Mouse (Mus musculus): Measurements from ENCODE around the gene Ssmem1. TPM values are rescaled to one million over a fixed set of nuclear protein-coding genes. Genes with fewer than 3 reads are reported as not detected.

The Ssmem1 gene
- polyA plus RNA-seq, 1 experiment, result 0.09 TPM

GRCm38 (mm10) chr6:30553381-30554010 is 43.8 kb downstream of the Ssmem1 start:
- no peak for TF ChIP-seq POLR2A (IDR thresholded peaks at IDR 0.05; ENCODE audit: low read depth, low read length)
- no peak for TF ChIP-seq CTCF (conservative IDR thresholded peaks at IDR 0.05; ENCODE audit: insufficient read depth, insufficient read length, low read depth, low read length)
- Histone ChIP-seq H3K4me1 (ENCODE audit: control insufficient read depth, insufficient read depth, low read length) (no peaks in the 10 kb centered on the region), H3K27me3 (replicated peaks; ENCODE audit: control insufficient read depth, insufficient read depth, low read length) (no peaks in the 10 kb centered on the region), H3K36me3 (ENCODE audit: control insufficient read depth, insufficient read depth, low read length) (no peaks in the 10 kb centered on the region), H3K27ac (ENCODE audit: insufficient read depth, low read depth, low read length) (no peak overlapping the region), H3K4me3 (ENCODE audit: insufficient read depth, low read depth, low read length) (no peak overlapping the region)
- DNase-seq, result no peak
- 84% methylated on average over 7 of the region's 7 CpGs for WGBS

GRCm38 (mm10) chr6:30554092-30554491 is 44.4 kb downstream of the Ssmem1 start:
- no peak for DNase-seq
- 79% methylated on average over 5 of the region's 5 CpGs for WGBS
- TF ChIP-seq CTCF (conservative IDR thresholded peaks at IDR 0.05; ENCODE audit: insufficient read depth, insufficient read length, low read depth, low read length), result no peak
- TF ChIP-seq POLR2A (IDR thresholded peaks at IDR 0.05; ENCODE audit: low read depth, low read length), result no peak
- Histone ChIP-seq H3K36me3 (ENCODE audit: control insufficient read depth, insufficient read depth, low read length) (no peaks in the 10 kb centered on the region), H3K27me3 (replicated peaks; ENCODE audit: control insufficient read depth, insufficient read depth, low read length) (no peaks in the 10 kb centered on the region), H3K4me3 (ENCODE audit: insufficient read depth, low read depth, low read length) (no peak overlapping the region), H3K4me1 (ENCODE audit: control insufficient read depth, insufficient read depth, low read length) (no peaks in the 10 kb centered on the region), H3K27ac (ENCODE audit: insufficient read depth, low read depth, low read length) (no peak overlapping the region)

GRCm38 (mm10) chr6:30554621-30555170 is 45.0 kb downstream of the Ssmem1 start:
- 79% methylated on average over 5 of the region's 5 CpGs for WGBS
- Histone ChIP-seq H3K36me3 (ENCODE audit: control insufficient read depth, insufficient read depth, low read length) (no peaks in the 10 kb centered on the region), H3K4me1 (ENCODE audit: control insufficient read depth, insufficient read depth, low read length) (no peaks in the 10 kb centered on the region), H3K27me3 (replicated peaks; ENCODE audit: control insufficient read depth, insufficient read depth, low read length) (no peaks in the 10 kb centered on the region), H3K4me3 (ENCODE audit: insufficient read depth, low read depth, low read length) (no peak overlapping the region), H3K27ac (ENCODE audit: insufficient read depth, low read depth, low read length) (no peak overlapping the region)
- no peak for DNase-seq
- no peak for TF ChIP-seq POLR2A (IDR thresholded peaks at IDR 0.05; ENCODE audit: low read depth, low read length)

- TF ChIP-seq POLR2A (IDR thresholded peaks at IDR 0.05; ENCODE audit: low read depth, low read length), result no peak
- no peak for TF ChIP-seq CTCF (conservative IDR thresholded peaks at IDR 0.05; ENCODE audit: insufficient read depth, insufficient read length, low read depth, low read length)
- Histone ChIP-seq H3K27ac (ENCODE audit: insufficient read depth, low read depth, low read length) (no peak overlapping the region), H3K27me3 (replicated peaks; ENCODE audit: control insufficient read depth, insufficient read depth, low read length) (no peaks in the 10 kb centered on the region), H3K4me1 (ENCODE audit: control insufficient read depth, insufficient read depth, low read length) (no peaks in the 10 kb centered on the region), H3K36me3 (ENCODE audit: control insufficient read depth, insufficient read depth, low read length) (no peaks in the 10 kb centered on the region), H3K4me3 (ENCODE audit: insufficient read depth, low read depth, low read length) (no peak overlapping the region)
- WGBS, result 19% methylated on average over 4 of the region's 9 CpGs
- peak; percentile 17 for DNase-seq
Measured at GRCm38 (mm10) chr6:30556080-30556479, 46.4 kb downstream of the Ssmem1 start.

- 62% methylated on average over 1 of the region's 1 CpGs for WGBS
- no peak for DNase-seq
- Histone ChIP-seq H3K27me3 (replicated peaks; ENCODE audit: control insufficient read depth, insufficient read depth, low read length) (no peaks in the 10 kb centered on the region), H3K36me3 (ENCODE audit: control insufficient read depth, insufficient read depth, low read length) (no peaks in the 10 kb centered on the region), H3K4me1 (ENCODE audit: control insufficient read depth, insufficient read depth, low read length) (no peaks in the 10 kb centered on the region), H3K4me3 (ENCODE audit: insufficient read depth, low read depth, low read length) (no peak overlapping the region), H3K27ac (ENCODE audit: insufficient read depth, low read depth, low read length) (no peak overlapping the region)
- TF ChIP-seq CTCF (conservative IDR thresholded peaks at IDR 0.05; ENCODE audit: insufficient read depth, insufficient read length, low read depth, low read length), result no peak
- TF ChIP-seq POLR2A (IDR thresholded peaks at IDR 0.05; ENCODE audit: low read depth, low read length), result no peak
Measured at GRCm38 (mm10) chr6:30559726-30560125, 50.1 kb downstream of the Ssmem1 start.

- TF ChIP-seq POLR2A (IDR thresholded peaks at IDR 0.05; ENCODE audit: low read depth, low read length), result no peak
- no peak for TF ChIP-seq CTCF (conservative IDR thresholded peaks at IDR 0.05; ENCODE audit: insufficient read depth, insufficient read length, low read depth, low read length)
- no peak for DNase-seq
- Histone ChIP-seq H3K4me1 (ENCODE audit: control insufficient read depth, insufficient read depth, low read length) (no peaks in the 10 kb centered on the region), H3K27me3 (replicated peaks; ENCODE audit: control insufficient read depth, insufficient read depth, low read length) (no peaks in the 10 kb centered on the region), H3K4me3 (ENCODE audit: insufficient read depth, low read depth, low read length) (no peak overlapping the region), H3K36me3 (ENCODE audit: control insufficient read depth, insufficient read depth, low read length) (no peaks in the 10 kb centered on the region), H3K27ac (ENCODE audit: insufficient read depth, low read depth, low read length) (no peak overlapping the region)
- WGBS, result 82% methylated on average over 4 of the region's 4 CpGs
Measured at GRCm38 (mm10) chr6:30562132-30562531, 52.5 kb downstream of the Ssmem1 start.

- H3K27ac ChIP-seq (ENCODE audit: insufficient read depth, low read depth, low read length), result no peak overlapping the region
- H3K4me3 ChIP-seq (ENCODE audit: insufficient read depth, low read depth, low read length), result no peak overlapping the region
- TF ChIP-seq POLR2A (IDR thresholded peaks at IDR 0.05; ENCODE audit: low read depth, low read length), result no peak
- no peak for TF ChIP-seq CTCF (conservative IDR thresholded peaks at IDR 0.05; ENCODE audit: insufficient read depth, insufficient read length, low read depth, low read length)
- DNase-seq, result no peak
- WGBS, result 64% methylated on average over 6 of the region's 6 CpGs
- H3K27me3 ChIP-seq (replicated peaks; ENCODE audit: control insufficient read depth, insufficient read depth, low read length), result no peaks in the 10 kb centered on the region
- no peaks in the 10 kb centered on the region for H3K36me3 ChIP-seq (ENCODE audit: control insufficient read depth, insufficient read depth, low read length)
- H3K4me1 ChIP-seq (ENCODE audit: control insufficient read depth, insufficient read depth, low read length), result no peaks in the 10 kb centered on the region
Measured at GRCm38 (mm10) chr6:30563575-30563974, 53.9 kb downstream of the Ssmem1 start.

All from kidney, adult 2 months (tissue).